Mouse (Mus musculus) heart, adult 2 months (tissue): Measurements from ENCODE around the gene Ksr2. TPM values are rescaled to one million over a fixed set of nuclear protein-coding genes. Genes with fewer than 3 reads are reported as not detected.
"Not testable (repeated sequence)": the region's sequence is repeated elsewhere in the genome, so short reads cannot be mapped to it uniquely, and the experiment has no call there.

Experiments used
- DNase-seq, 2 experiments: peaks; one replicate each; pipeline ENCODE4 v3.0.0; 2021
- H3K27ac ChIP-seq: fragments of 200-600 bp; 2 replicates; pipeline ENCODE4 v1.8.1; 2022
- H3K27me3 ChIP-seq: fragments of 200-500 bp; 2 replicates; pipeline ENCODE4 v1.6.1; 2012; ENCODE audit warnings: mild to moderate bottlenecking, low read length, inconsistent platforms, mixed read lengths; ENCODE audit not compliant: control insufficient read depth, insufficient read depth
- H3K36me3 ChIP-seq: fragments of 200-500 bp; 2 replicates; pipeline ENCODE4 v1.6.1; 2012; ENCODE audit warnings: low read length, inconsistent platforms; ENCODE audit not compliant: control insufficient read depth, insufficient read depth
- H3K4me1 ChIP-seq: fragments of 200-500 bp; 2 replicates; pipeline ENCODE4 v1.6.1; 2011; ENCODE audit warnings: low read length; ENCODE audit not compliant: control insufficient read depth, insufficient read depth
- H3K4me3 ChIP-seq: fragments of 200-600 bp; 2 replicates; pipeline ENCODE4 v1.8.1; 2022
- H3K79me2 ChIP-seq: fragments of 200-500 bp; replicated peaks from 2 replicates; pipeline ENCODE4 v1.6.1; 2012; ENCODE audit warnings: mild to moderate bottlenecking, inconsistent platforms, low read length, moderate library complexity, mixed read lengths; ENCODE audit not compliant: control insufficient read depth, insufficient read depth
- H3K9ac ChIP-seq: fragments of 200-500 bp; 2 replicates; pipeline ENCODE4 v1.6.1; 2012; ENCODE audit warnings: low read depth, mild to moderate bottlenecking, control low read depth, inconsistent platforms, low read length, mixed read lengths
- CTCF ChIP-seq: fragments of 200-600 bp; IDR thresholded peaks from 2 replicates; pipeline ENCODE4 v1.8.1; 2022; ENCODE audit warnings: antibody characterized with exemption, mild to moderate bottlenecking, moderate library complexity
- EP300 ChIP-seq: fragments of 200-500 bp; IDR thresholded peaks from 2 replicates; pipeline ENCODE4 v1.6.1; 2011; ENCODE audit warnings: low read depth, low read length, control low read depth; ENCODE audit not compliant: insufficient read depth
- POLR2A ChIP-seq: fragments of 200-500 bp; IDR thresholded peaks from 2 replicates; pipeline ENCODE4 v1.6.1; 2011; ENCODE audit warnings: mild to moderate bottlenecking, low read depth, low read length, control low read depth; ENCODE audit not compliant: insufficient read depth
- WGBS: fragments of 180-500 bp; shearing (Covaris S2); methylation state at CpG from one replicate; pipeline ENCODE4 v1.1.7; 2018; 5-methylcytosine and 5-hydroxymethylcytosine counted together
- intact Hi-C: fragments of 180-260 bp; cut with DNase I; formaldehyde crosslinking; loops from one replicate; pipeline ENCODE4 v1.15.1; 2025
- polyA plus RNA-seq: library from polyadenylated mRNA; depleted of rRNA; stranded (reverse); fragments of >200 nt; gene quantifications from 2 replicates; pipeline ENCODE4 v1.2.3, GENCODE M21; 2012
- total RNA-seq, 2 experiments: library from RNA; stranded (reverse); gene quantifications; 2 replicates each; pipeline ENCODE4 v1.2.3; 2021

Gene Ksr2
- total and polyA plus RNA-seq, 3 experiments, result 0.02 to 0.05 TPM; not detected in 1

- no peak for DNase-seq
These were observed 15.7 kb upstream of the Ksr2 start for GRCm38 (mm10) chr5:117398007-117398550.

GRCm38 (mm10) chr5:117399281-117399680 is 14.5 kb upstream of the Ksr2 start:
- H3K4me3 ChIP-seq, result no peak overlapping the region
- H3K4me1 ChIP-seq, result no peaks in the 10 kb centered on the region
- no peaks in the 10 kb centered on the region for H3K79me2 ChIP-seq
- H3K27ac ChIP-seq, result no peak overlapping the region
- intact Hi-C loops, result no loop called here
- H3K27me3 ChIP-seq, result no peaks in the 10 kb centered on the region
- H3K36me3 ChIP-seq, result no peaks in the 10 kb centered on the region
- TF ChIP-seq POLR2A (no peak), EP300 (no peak), CTCF (no peak)
- WGBS, result 75% methylated on average over 9 of the region's 9 CpGs
- DNase-seq, result no peak
- no peak overlapping the region for H3K9ac ChIP-seq

More at GRCm38 (mm10) chr5:117398007-117398550, 15.7 kb upstream of the Ksr2 start:
- WGBS, result 55% methylated on average over 4 of the region's 5 CpGs
- no peak overlapping the region for H3K9ac ChIP-seq
- H3K36me3 ChIP-seq, result no peaks in the 10 kb centered on the region
- H3K27me3 ChIP-seq, result no peaks in the 10 kb centered on the region
- intact Hi-C loops, result no loop called here
- no peaks in the 10 kb centered on the region for H3K79me2 ChIP-seq
- no peak for TF ChIP-seq POLR2A
- H3K4me3 ChIP-seq, result no peak overlapping the region
- H3K27ac ChIP-seq, result no peak overlapping the region
- no peaks in the 10 kb centered on the region for H3K4me1 ChIP-seq

GRCm38 (mm10) chr5:117403609-117404008 is 10.2 kb upstream of the Ksr2 start:
- WGBS, result 83% methylated on average over 8 of the region's 8 CpGs
- Histone ChIP-seq H3K4me1 (no peaks in the 10 kb centered on the region), H3K4me3 (no peak overlapping the region), H3K27ac (no peak overlapping the region), H3K79me2 (no peaks in the 10 kb centered on the region), H3K27me3 (no peaks in the 10 kb centered on the region), H3K9ac (no peak overlapping the region), H3K36me3 (no peaks in the 10 kb centered on the region)
- TF ChIP-seq CTCF, result no peak
- no peak for TF ChIP-seq POLR2A
- TF ChIP-seq EP300, result no peak
- intact Hi-C loops, result no loop called here
- DNase-seq, result no peak

GRCm38 (mm10) chr5:117404671-117405070 is 9.1 kb upstream of the Ksr2 start:
- not testable (repeated sequence) for H3K4me1 ChIP-seq, H3K79me2 ChIP-seq, H3K27me3 ChIP-seq, H3K36me3 ChIP-seq, H3K4me3 ChIP-seq, H3K27ac ChIP-seq, H3K9ac ChIP-seq, DNase-seq
- intact Hi-C loops, result loop anchor here (5.0 kb wide), 1 partner anchor 287 kb away; the partner anchor contains the start of gene Suds3
- 89% methylated on average over 2 of the region's 2 CpGs for WGBS

GRCm38 (mm10) chr5:117408216-117408615 is 5.6 kb upstream of the Ksr2 start:
- intact Hi-C loops, result loop anchor here (1.0 to 5.0 kb wide), 2 partner anchors 101 to 291 kb away; partner anchors contain the start of gene Suds3
- no peaks in the 10 kb centered on the region for H3K27me3 ChIP-seq
- H3K79me2 ChIP-seq, result no peaks in the 10 kb centered on the region
- H3K36me3 ChIP-seq, result no peaks in the 10 kb centered on the region
- no peak overlapping the region for H3K27ac ChIP-seq
- H3K4me1 ChIP-seq, result no peaks in the 10 kb centered on the region
- no peak overlapping the region for H3K9ac ChIP-seq
- WGBS, result 56% methylated on average over 4 of the region's 4 CpGs
- no peak for TF ChIP-seq EP300
- TF ChIP-seq POLR2A, result no peak
- peak; percentile 67 for TF ChIP-seq CTCF
- peak; percentile 19 to 50 for DNase-seq
- no peak overlapping the region for H3K4me3 ChIP-seq

DNA sequence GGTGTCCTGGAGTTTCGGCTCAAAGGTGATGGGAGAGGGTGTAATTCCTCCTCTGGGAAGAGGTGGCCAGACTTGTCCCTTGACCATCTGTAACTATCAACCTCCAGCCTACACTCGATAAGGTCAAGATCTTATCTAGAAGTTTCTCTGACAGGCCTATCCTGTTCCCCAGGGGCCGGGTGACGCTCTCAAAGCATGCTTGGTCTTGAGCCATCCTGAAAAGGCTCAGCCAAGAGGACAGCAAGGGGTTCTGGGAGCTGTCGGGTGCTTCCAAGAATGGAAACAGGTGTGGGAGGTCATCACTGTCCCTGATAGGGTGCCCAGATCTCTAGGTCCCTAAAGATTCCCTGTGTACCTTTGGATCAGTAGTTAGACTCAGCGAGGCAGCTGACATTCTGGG is 4.4 kb upstream of the Ksr2 start:
- intact Hi-C loops, result loop anchor here (5.0 kb wide), 1 partner anchor 292 kb away; the partner anchor contains the start of gene Suds3
- DNase-seq, result no peak
- H3K9ac ChIP-seq, result no peak overlapping the region
- TF ChIP-seq POLR2A, result no peak
- no peak for TF ChIP-seq EP300
- no peak for TF ChIP-seq CTCF
- peaks cover 5% of the 10 kb centered on the region for H3K27me3 ChIP-seq
- H3K79me2 ChIP-seq, result no peaks in the 10 kb centered on the region
- 34% methylated on average over 6 of the region's 6 CpGs for WGBS
- no peaks in the 10 kb centered on the region for H3K4me1 ChIP-seq
- no peaks in the 10 kb centered on the region for H3K36me3 ChIP-seq
- no peak overlapping the region for H3K27ac ChIP-seq
- no peak overlapping the region for H3K4me3 ChIP-seq
